Mouse (Mus musculus): ENCODE measurements around the gene Pakap.

Gene Pakap

DNA sequence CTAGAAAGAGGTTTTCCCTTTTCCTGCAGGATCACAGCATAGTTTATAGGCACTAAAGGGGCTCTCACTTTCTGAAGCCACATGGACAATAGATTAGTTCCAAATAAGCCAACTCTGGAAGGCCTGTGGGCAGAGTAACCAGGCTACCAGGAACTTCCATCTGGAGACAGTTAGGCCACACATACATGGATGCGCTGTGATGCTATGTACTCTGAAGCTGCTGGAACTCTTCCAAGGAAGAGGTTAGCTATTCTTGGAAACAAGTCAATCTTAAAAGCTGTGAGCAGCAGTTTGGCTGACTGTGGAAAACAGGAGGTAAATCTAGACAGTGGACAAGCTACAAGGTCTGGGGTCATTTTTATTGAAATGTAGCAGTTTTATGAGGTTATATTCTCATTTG lies 196.4 kb downstream of the Pakap start:
- DNase-seq (ENCODE audit: low read depth, low spot score): no peak

DNA sequence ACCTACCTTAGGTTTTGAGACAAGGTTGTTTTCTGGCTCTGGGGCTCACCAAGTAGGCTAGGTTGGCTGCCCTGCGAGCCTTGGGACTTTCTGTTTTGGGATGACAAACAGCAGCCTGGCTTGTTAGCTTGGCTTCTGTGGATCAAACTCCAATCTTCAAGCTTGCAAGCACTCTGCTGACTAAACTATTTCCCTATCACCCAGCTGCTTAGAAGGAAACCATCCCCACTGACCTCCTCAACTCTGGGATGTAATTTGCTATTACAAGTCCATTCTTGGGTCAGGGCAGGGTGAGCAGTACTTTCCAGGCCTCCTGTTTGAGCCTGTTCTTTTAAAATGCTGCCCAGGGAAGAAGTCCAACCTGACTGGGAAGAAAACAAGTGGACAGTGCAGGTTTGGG lies 196.9 kb downstream of the Pakap start:
- DNase-seq (ENCODE audit: low read depth, low spot score): no peak

DNA sequence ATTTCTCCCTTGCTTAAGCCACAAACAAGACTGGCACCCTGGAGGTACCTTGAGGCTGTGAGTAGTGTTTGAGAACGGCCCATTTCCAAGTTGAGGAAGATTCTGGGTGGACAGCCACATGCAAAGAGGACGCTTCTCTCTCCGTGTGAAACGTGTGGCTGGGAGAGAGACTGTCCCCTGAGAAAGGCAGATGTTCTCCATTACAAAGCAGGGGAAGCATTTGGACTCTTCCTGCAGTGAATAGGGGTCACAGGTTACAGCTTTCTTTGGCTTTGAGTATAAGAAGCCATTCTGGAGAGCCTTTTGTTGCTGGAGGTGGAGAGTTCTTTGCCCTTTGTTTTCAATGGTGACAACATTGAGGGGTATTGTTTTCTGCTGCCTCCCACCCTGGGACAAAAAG lies 197.8 kb downstream of the Pakap start:
- no peak for DNase-seq (ENCODE audit: low read depth, low spot score)

DNA sequence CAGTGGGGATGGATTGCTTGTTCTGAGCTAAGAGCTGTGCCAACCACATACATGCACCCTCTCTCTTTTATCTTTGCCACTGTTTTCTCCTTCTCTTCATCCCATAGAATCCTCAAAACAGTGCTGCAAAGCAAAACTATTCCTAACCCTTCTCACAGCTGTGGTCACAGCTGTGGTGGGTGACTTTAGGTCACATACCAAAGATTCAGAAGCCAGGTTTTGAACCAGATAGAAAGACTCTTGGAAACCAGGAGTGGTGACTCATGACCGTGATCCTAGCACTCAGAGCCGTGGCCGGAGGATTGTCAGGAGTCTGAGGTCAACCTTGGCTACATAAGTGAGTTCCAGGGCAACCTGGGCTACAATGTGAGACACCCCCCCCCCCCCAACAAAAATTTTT lies 201.0 kb downstream of the Pakap start:
- no peak for DNase-seq (ENCODE audit: low read depth, low spot score)

DNA sequence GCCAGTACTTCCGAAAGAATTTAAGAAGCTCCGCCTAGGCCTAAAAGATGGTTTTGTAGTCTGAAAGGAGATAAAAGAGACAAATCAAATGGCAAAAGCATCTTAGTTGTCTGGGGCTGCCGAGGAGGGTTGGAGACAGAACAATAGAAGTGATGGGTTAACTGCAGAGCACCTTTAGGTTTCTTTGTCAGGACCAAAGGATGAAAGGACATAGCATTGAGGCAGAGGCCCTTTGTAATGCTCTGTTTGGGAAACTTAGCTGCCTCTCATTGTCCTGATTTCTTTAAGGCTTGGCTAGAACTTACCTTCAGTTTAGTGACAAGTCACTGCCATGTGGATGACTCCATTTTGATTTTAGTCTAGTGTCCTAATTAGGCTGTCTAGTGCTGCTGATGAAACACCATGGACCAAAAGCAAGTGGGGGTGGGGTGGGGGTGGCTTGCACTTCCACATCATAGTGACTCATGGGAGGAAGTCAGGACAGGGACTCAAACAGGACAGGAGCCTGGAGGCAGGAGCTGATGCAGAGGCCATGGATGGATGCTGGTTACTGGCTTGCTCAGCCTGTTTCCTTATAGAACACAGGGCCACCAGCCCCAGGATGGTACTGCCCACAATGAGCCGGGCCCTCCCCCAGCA lies 202.3 kb downstream of the Pakap start:
- no peak for DNase-seq (ENCODE audit: low read depth, low spot score)

DNA sequence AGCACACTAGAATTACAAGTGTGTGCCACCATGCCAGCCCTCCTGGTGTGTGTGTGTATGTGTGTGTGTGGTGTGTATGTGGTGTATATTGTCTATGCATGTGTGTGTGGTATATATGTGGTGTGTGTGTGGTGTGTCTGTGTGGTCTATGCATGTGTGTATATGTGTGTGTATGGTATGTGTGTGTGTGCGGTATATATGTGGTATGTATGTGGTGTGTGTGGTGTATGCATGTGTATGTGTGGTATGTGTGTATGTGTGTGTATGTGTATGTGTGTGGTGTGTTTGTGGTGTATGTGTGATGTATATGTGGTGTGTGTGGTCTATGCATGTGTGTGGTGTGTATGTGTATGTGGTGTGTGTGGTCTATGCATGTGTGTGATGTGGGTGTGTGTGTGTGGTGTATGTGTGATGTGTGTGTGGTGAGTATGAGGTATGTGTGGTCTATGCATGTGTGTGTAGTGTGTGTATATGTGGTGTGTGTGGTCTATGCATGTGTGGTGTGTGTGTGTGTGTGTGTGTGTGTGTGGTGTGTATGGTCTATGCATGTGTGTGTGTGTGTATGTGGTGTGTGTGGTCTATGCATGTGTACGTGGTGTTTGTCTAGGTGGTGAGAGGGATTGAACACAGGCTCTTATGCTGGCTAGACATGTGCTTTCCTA lies 203.7 kb downstream of the Pakap start:
- DNase-seq (ENCODE audit: low read depth, low spot score): no peak

DNA sequence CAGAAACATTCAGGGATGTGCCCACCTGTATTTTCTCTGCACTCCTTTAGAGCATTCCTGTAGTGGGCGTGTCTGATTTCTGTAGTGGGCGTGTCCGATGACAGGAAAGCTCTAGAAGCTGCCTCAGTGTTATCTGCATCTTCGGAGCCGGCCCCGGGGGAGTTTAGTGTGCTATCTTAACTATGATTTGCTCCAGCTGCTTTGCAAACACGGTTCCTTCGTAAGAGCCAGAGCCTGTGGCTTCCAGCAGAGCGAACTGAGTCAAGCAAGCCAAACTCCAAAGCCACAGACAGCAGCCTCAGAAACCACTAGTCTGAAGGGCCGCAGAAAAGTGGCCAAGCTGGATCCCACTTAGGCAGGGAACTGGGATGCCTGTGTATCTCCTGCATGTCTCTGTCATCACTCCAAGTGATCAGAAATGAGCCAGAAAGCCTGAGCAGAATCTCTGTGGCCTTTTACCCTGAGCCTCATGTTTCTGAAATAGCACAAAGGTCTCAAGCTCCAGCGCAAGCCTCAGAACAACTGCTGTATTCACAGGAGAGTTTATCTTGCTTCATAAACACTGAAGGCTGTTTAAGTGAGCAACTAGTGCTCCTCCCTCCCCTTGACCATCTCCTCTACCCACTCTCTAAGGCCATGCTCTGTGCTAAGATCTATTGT lies 205.0 kb downstream of the Pakap start:
- no peak for DNase-seq (ENCODE audit: low read depth, low spot score)

DNA sequence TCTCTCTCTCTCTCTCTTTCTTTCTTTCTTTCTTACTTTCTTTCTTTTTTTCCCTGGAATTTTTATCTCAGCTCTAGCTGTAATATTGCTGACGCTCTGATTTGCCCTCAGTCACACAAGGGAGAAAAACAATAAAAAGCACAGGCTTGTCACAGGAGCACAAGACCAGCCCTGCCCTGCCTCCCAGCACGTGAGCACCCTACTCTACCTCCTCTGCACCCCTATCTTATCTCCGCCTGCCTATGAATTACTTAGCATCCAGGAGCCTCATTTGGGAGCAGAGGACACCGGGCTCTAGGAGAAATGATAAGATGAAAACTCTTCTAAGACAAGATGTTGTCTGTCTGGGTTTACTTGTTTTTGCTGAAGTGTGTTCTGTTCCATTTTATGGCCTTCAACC lies 206.5 kb downstream of the Pakap start:
- no peak for DNase-seq (ENCODE audit: low read depth, low spot score)

DNA sequence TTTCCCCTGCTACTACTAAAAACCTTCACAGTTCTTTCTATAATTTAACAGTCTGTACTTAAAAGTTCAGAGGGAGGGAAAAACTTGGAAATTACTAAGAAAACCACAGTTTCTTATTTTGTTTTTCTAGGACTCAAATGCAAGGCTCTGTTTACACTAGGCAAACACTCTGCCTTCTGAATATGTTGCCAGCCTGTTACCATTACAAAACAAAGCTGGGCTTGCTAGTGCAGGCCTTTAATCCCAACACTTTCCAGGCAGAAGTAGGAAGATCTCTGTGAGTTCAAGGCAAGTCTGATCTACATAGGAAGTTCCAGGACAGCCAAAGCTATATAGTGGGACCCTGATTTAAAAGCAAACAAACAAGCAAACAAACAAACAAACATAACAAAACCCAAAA lies 207.6 kb downstream of the Pakap start:
- no peak for DNase-seq (ENCODE audit: low read depth, low spot score)

DNA sequence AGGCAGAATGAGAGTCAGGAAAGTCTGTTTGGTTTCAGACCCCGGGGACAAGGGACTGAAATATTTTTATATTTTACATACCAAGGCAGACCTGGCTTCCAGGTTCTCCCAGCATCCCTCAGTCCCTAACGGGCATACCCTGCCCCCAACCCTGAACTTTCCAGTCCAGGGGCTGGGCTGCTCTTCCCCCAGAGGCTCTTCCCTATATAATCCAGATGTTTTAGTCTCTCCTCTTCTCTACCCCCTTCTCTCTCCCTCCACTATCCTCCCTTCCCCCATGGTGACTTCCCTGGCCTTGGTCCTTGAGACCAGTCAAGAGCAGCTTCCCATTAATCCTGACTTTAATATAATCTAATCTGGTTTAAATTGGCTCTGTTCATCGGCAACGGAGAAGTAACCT lies 212.4 kb downstream of the Pakap start:
- no peak for DNase-seq (ENCODE audit: low read depth, low spot score)

DNA sequence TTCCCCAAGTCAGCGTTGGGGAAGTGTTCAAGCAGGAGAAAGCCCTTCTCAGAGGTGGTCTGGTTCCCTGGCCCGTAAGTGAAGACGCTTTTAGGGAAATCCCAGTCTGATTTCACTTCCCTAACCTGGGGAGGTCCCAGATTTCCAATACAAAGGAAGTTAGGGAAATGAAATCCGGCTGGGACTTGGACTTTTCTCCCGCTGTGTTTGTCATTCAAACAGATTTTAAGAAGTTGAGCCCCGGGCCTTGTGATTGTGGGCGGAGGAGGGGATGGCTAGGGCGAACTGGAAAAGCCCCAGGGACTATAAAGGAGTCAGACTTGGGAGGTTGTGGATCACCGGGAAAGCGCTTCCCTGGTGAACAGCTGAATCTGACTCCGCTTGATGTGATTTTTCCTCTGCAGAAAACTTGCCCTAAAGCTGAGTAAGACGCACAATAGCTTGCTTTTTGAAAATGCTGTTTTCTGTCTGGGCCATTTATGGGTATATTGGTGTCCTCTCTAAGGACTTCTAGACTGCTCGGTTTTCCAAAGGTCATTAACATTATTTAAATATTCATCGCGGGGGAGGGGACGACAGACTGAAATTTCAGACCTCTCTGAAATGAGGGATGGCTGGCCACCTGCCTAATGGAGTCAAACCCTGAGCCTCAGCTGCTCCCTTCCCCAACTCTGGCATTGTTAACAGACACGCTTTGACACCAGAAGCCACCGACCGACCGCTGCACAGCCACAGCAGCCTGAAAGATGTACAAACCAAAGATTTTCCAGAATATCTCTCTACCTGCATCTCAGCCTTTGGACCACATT lies 213.1 kb downstream of the Pakap start:
- DNase-seq (ENCODE audit: low read depth, low spot score): no peak

DNA sequence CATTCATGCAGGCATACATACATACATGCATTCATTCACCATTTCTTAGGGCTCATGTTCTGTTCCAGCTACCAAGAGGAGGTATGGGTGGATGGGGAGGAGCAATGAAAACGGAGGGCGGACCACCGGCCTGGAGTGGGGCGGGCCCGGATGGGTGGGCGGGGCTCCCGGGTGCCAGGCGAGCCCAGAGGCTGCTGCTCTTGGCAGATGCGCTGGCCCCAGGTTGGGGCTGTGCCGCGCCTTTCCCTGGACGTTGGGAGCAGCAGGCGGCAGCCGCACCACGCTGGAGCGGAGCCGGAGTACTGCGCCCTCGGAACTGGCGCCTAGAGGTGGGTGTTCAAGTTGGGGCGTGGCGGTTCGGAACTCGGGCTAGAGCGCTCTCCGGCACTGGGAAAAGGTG lies 214.0 kb downstream of the Pakap start:
- peak; percentile 77 for DNase-seq (ENCODE audit: low read depth, low spot score)

DNA sequence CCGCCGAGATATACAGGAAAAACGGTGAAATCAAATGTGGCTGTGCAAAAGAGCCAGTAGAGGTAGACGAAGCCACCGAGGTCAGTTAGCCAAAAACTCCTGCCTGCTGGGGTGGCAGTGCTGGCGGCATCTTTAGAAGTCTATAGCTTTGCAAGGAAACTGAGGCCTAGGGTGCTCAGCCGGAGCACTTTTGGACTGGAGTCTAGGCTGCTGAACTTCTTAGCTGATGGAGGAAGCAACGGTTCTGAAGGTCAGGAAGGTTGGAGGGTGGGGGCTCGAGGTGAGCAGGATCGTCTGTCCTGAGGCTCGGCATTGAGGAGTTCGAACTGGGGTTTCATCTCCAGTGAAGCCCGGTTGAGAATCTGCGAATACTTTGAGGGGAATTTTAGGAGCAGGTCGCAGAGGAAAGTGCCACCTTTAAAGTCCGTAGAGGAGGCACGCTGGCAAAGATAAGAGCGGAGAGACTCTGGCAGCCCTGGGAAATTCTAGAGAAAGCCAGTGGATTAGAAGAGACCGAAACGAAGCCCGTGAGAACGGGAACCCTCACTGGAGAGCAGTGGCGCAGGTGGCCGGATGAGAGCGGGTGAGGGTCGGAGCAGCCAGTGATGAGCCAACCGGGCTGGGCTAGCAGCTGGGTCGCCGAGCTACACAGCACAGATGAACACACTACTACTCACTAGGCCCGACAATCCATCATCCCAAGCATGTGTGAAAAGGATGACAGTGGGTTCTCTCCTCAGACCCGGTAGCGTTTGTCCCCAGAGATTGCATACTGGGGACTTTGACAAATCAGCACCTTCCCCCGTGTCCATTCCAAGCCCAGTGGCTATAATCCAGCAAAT lies 214.8 kb downstream of the Pakap start:
- DNase-seq (ENCODE audit: low read depth, low spot score): peak; percentile 24

DNA sequence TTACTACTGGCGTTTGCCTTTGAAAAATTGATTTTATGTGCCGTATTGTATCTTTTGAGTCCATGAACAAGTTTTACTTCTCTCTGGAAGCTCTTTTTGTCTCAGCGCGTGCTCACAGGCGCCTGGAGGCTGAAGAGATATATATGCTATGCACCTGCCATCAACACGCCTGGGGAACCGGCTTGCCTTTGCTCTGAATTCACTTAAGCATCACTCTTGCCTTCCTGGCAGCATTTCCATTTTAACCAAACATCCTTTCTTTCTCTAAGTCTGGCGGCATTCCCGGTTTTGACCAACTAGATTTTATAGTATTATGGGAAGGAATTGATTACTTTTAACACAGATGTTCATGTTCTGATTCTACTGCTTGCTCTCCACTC lies 215.4 kb downstream of the Pakap start:
- no peak for DNase-seq (ENCODE audit: low read depth, low spot score)

DNA sequence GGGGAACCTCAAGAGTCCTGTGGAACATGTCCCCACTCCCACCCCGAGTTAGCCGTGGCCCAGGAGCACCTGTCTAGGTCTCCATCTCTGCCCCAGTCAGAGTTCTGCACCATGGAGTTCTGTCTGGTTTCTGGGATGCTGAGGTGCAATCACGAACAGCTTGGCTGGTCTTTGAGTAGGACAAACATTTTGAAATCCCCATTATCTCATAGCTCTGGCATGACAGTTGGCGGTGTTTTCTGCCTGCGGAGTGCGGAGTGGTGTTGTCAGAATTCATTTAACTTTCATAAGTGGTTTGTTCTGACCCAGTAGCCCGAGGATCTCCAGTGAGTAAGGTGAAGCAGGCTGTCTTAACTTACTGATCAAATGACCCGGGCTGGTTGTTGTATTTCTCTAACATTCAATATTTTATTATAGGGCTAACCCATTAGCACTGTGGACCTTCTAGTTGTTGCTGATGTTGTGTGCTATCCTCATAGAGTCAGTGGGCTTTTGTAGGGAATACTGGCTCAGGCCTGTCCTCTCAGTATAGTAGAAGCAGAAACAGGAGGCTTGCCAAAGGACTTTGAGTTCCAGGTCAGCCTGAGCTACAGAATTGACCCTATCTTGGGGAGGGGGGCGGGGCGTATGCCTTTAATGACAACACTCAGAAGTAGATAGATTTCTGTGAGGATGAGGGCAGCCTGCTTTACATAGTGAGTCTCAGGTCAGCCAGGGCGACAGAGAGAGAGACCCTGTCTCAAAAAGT lies 216.0 kb downstream of the Pakap start:
- no peak for DNase-seq (ENCODE audit: low read depth, low spot score)

DNA sequence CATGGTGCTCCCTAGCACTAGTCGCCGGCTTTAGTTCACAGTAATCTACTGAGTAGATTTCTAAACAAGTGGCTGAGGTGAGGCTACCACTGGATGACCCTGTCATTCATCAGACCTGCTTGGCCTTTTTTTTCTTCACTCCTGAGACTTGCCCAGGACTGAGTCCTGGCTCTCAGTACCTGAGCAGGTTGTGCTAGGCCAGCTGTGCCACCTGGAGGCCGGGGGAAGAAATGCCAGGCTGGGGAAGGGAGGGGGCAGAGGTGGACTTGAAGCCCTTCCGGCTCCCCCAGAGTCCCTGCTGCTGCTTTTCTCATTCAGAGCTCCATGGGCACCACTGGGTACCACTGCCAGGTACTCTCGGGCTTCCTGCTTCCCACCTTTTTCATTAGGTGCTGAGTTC lies 220.7 kb downstream of the Pakap start:
- peak; percentile 38 for DNase-seq (ENCODE audit: low read depth, low spot score)

DNA sequence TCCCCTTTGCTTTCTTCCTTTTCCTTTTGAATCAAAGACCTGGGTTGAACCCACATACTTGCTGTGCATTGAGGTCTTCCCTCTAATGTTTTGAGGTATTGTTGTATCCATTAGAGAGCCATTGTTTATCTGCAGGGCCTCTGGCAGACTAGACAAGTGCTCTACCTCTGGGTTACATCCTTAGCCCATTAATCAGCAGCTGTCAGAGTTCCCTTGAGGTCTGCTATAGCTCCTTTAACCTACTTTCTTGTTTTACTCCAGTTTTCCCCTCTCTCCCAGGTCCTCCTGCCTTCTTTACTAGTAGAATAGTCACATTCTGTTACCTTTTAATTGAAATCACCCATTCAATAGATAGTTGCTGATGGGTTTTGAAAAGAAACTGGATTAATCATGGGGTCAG lies 221.1 kb downstream of the Pakap start:
- DNase-seq (ENCODE audit: low read depth, low spot score): no peak

DNA sequence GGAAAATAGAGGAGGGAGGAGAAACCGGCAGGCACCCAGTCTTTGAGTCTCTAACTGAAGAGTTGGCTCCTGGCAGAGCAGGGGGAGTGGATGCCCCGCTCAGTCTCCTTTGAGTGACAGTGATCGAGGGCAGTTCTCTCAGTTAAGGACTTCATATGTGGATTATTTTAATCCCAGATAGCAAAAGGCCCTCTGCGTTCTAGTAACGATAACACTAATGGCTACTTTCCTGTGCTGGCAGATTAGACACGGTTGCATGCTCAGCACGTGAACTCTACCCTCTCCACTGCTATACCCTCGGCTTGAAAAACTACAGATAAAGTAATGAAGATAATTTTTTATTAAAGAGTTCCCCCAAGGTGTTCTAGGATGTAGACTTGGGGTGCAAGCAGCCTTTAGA lies 226.0 kb downstream of the Pakap start:
- DNase-seq (ENCODE audit: low read depth, low spot score): no peak

DNA sequence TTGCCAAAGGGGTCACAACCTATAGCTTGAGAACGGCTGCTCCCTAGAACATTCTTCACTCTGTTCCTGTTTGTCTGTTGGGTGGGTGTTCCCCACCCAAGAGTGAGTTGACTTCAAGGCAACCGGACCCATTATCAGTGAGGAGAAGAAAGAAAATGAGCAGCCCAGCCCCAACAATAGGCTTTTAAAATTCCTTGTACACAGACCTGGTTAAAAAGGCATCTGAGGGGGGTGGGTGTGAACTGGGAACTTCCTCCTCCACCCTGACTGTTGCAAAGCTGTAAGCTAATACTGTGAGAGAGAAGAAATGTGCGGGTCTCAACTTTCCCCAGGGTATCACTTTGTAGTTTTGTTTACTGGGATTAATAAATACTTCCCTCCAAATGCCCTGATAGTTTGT lies 226.6 kb downstream of the Pakap start:
- no peak for DNase-seq (ENCODE audit: low read depth, low spot score)

DNA sequence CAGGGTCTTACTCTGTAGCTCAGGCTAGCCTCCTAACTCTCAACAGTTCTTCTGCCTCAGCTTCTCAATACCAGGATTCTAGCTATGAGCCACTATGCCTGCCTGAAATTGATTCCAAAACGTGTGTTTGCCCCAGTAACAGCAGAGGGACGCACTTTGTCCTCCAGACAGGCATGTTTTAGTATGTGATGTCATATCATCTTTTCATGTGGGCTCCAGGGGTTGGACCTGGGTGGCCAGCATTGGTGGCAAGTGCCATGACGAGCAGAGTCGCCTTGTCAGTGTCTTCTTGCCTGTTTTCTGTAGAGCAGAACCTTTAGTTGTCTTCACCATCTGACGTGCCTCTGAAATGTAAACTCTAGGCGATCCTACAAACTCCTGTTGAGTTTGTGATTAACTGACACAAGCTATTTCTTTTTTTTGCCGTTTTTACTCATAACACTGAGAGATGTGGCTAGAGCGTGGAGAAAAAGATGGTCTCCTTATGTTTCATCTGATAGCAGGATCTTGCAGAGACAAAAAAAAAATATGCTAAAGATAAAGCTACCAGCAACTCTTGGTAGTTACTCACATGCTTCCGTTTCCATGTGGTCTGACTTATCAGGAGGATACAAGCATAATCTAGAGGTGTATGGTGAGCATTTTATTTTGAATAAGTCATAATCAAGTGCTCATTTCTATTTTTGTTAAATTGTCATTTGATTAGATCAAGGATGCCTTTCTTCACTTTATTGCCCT lies 229.7 kb downstream of the Pakap start:
- DNase-seq (ENCODE audit: low read depth, low spot score): no peak
